Mouse (Mus musculus) kidney, adult 2 months (tissue): ENCODE data around the gene Rab30.

Source experiments
- CTCF ChIP-seq: fragments of 200-500 bp; conservative IDR thresholded peaks from 2 replicates; pipeline ENCODE4 v1.5.1; 2011; ENCODE audit warnings: low read depth, mild to moderate bottlenecking, control low read depth, low read length, moderate library complexity, mixed read lengths; ENCODE audit not compliant: insufficient read depth, insufficient read length
- POLR2A ChIP-seq: fragments of 200-500 bp; IDR thresholded peaks from one replicate; pipeline ENCODE4 v1.6.1; 2011; ENCODE audit warnings: low read depth, low read length, control low read depth

DNA sequence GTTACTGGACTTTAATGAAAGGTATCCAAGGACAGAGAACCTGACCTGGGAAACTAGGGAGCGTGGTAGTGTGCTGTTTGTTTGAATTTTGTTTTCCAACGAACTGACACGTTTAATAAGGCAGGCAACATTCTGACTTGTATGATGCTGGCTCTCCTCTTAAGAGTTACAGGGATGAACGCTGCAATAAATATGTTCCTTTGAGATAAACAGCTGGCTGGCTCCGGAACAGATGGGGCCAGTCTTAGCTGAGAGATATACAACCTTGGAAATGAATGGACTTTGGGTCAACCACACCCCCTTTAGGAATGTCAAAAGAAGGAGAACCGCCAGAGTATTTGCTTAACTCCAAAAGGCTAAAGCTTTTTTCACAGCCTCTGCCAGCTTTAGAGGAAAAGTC lies 1.4 kb downstream of the Rab30 start:
- TF ChIP-seq CTCF = no peak
- no peak for TF ChIP-seq POLR2A
